Mouse (Mus musculus) limb, embryonic 10.5 days (tissue): ENCODE results near the gene Pkm. TPM values are rescaled to one million over a fixed set of nuclear protein-coding genes. Genes with fewer than 3 reads are reported as not detected.
A peak's percentile ranks its signal among the peaks of the same experiment; 100 is the strongest.

Experiments used
- DNase-seq: peaks from one replicate; pipeline ENCODE4 v3.0.0-alpha.2; 2017; ENCODE audit warnings: low spot score
- H3K27ac ChIP-seq: fragments of 300-500 bp; sonication (generic); 2 replicates; pipeline ENCODE4 v1.5.1; 2016; ENCODE audit warnings: mild to moderate bottlenecking
- H3K27me3 ChIP-seq: fragments of 300-500 bp; sonication (generic); 2 replicates; pipeline ENCODE4 v1.6.1; 2016; ENCODE audit warnings: low read depth, mild to moderate bottlenecking; ENCODE audit not compliant: poor library complexity, severe bottlenecking
- H3K36me3 ChIP-seq: fragments of 300-500 bp; sonication (generic); 2 replicates; pipeline ENCODE4 v1.6.1; 2016; ENCODE audit warnings: mild to moderate bottlenecking, moderate library complexity
- H3K4me1 ChIP-seq: fragments of 300-500 bp; sonication (generic); 2 replicates; pipeline ENCODE4 v1.6.1; 2016
- H3K4me3 ChIP-seq: fragments of 300-500 bp; sonication (generic); 2 replicates; pipeline ENCODE4 v1.5.1; 2016; ENCODE audit warnings: mild to moderate bottlenecking, moderate library complexity
- H3K9me3 ChIP-seq: fragments of 300-500 bp; sonication (generic); replicated peaks from 2 replicates; pipeline ENCODE4 v1.6.1; 2016; ENCODE audit warnings: mild to moderate bottlenecking
- WGBS: fragments of 180-500 bp; shearing (Covaris S2); methylation state at CpG from one replicate; pipeline ENCODE4 v1.1.7; 2016; 5-methylcytosine and 5-hydroxymethylcytosine counted together
- polyA plus RNA-seq: library from polyadenylated mRNA; unstranded; fragments of >200 nt; fragmentation: Nextera tagmentation; extraction: Ambion mirVana; gene quantifications from 2 replicates; pipeline ENCODE4 v1.2.1, GENCODE M21; 2016

Pkm gene
- polyA plus RNA-seq, result 2,645 and 3,210 TPM in 2 replicates

DNA sequence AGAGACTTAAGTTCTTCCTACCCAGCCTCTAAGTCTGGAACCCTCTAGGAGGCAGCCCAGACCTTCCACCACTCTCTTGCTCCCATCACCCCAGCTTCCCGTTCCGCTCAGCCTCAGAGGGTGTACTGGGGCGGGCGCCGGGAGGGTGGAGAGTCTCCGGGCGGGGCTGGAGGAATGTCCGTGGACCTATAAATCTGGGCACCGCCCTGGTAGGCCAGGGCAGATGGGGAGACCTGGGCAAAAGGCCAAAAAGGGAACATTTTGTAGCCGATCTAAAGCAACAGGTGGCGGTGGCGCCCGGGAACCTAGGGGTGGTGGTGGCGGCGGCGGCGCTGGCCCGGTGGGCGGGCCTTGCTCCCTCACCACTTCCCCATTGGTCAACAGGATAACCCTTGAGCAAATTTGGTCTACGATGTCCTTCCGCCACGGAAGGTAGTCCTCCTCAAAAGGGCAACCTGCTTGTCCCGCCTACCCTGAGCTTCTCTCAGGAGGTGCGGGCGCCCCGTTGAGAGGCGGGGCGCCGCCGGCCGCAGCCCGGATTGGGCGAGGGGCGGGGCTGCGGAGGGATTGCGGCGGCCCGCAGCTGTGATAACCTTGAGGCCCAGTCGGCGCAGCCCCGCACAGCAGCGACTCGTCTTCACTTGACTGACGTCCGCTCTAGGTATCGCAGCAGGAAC is at the start of gene Pkm:
TSS of gene Pkm (plus strand) at position 411 of the 677 bp plus-strand sequence.
- H3K4me3 ChIP-seq, result peak within 1 kb of the TSS; percentile 85
- no peaks in the 10 kb centered on the region for H3K27me3 ChIP-seq
- H3K36me3 ChIP-seq, result peaks cover 38% of the 10 kb centered on the region
- peak; percentile 98 for DNase-seq
- peak within 1 kb of the TSS; percentile 98 for H3K27ac ChIP-seq
- peaks cover 41% of the 10 kb centered on the region for H3K4me1 ChIP-seq
- H3K9me3 ChIP-seq, result no peaks in the 10 kb centered on the region
- WGBS, result under 1% methylated on average over 46 of the region's 46 CpGs

GRCm38 (mm10) chr9:59610950-59611349 is 45.2 kb upstream of the Pkm start:
- Histone ChIP-seq H3K9me3 (no peaks in the 10 kb centered on the region), H3K4me1 (no peaks in the 10 kb centered on the region), H3K4me3 (no peak overlapping the region), H3K27me3 (no peaks in the 10 kb centered on the region), H3K27ac (no peak overlapping the region), H3K36me3 (no peaks in the 10 kb centered on the region)
- DNase-seq, result no peak
- WGBS, result 91% methylated on average over 2 of the region's 2 CpGs

- Histone ChIP-seq H3K27me3 (no peaks in the 10 kb centered on the region), H3K27ac (no peak overlapping the region), H3K4me3 (no peak overlapping the region), H3K9me3 (no peaks in the 10 kb centered on the region), H3K4me1 (peaks cover 19% of the 10 kb centered on the region), H3K36me3 (peaks cover 2% of the 10 kb centered on the region; the same call in 1 of the 2 replicates)
- no peak for DNase-seq
- whole genome bisulfite sequencing, result 94% methylated on average over 2 of the region's 2 CpGs
Measured at GRCm38 (mm10) chr9:59615797-59616196, 40.4 kb upstream of the Pkm start.

- peak within 1 kb of the TSS; percentile 93 for H3K4me3 ChIP-seq
- WGBS, result 2% methylated on average over 29 of the region's 36 CpGs
- H3K27me3 ChIP-seq, result no peaks in the 10 kb centered on the region
- no peaks in the 10 kb centered on the region for H3K9me3 ChIP-seq
- peaks cover 19% of the 10 kb centered on the region for H3K4me1 ChIP-seq
- DNase-seq, result peak; percentile 100
- peaks cover 9% of the 10 kb centered on the region for H3K36me3 ChIP-seq
- peak within 1 kb of the TSS; percentile 96 for H3K27ac ChIP-seq
Measured at GRCm38 (mm10) chr9:59616622-59617306, 39.4 kb upstream of the Pkm start, which contains the start of gene Parp6. TSS of gene Parp6 (plus strand) at chr9:59617284.

- H3K27ac ChIP-seq, result peak overlapping the region; percentile 96
- peak overlapping the region; percentile 93 for H3K4me3 ChIP-seq
- under 1% methylated on average over 53 of the region's 58 CpGs for WGBS
- peaks cover 14% of the 10 kb centered on the region for H3K36me3 ChIP-seq
- no peaks in the 10 kb centered on the region for H3K9me3 ChIP-seq
- no peak for DNase-seq
- no peaks in the 10 kb centered on the region for H3K27me3 ChIP-seq
- H3K4me1 ChIP-seq, result peaks cover 19% of the 10 kb centered on the region
Measured at GRCm38 (mm10) chr9:59617307-59617973, 38.7 kb upstream of the Pkm start.

DNA sequence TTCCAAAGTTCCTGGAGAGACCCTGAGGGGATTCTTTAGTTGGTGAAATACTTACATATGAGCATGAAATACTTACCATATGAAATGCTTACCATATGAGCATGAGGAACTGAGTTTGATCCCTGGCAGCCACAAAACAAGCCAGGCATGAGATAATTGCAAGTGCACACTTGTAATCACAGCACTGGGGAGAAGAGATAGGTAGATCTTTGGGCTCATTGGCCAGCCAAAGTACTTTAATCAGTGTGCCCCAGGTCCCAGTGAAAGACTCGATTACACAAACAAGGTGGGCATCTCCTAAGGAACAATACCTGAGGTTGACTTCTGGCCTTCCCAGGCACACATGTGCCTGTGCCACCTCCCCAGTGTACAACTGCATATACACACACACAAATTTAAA is 17.8 kb upstream of the Pkm start:
- DNase-seq, result no peak
- Histone ChIP-seq H3K9me3 (no peaks in the 10 kb centered on the region), H3K4me3 (no peak overlapping the region), H3K27me3 (no peaks in the 10 kb centered on the region), H3K27ac (no peak overlapping the region), H3K36me3 (peaks cover 95% of the 10 kb centered on the region), H3K4me1 (no peaks in the 10 kb centered on the region)
- WGBS, result 94% methylated on average over 1 of the region's 1 CpGs

- 90% methylated on average over 4 of the region's 4 CpGs for WGBS
- no peaks in the 10 kb centered on the region for H3K4me1 ChIP-seq
- H3K27me3 ChIP-seq, result no peaks in the 10 kb centered on the region
- H3K4me3 ChIP-seq, result no peak overlapping the region
- no peaks in the 10 kb centered on the region for H3K9me3 ChIP-seq
- no peak overlapping the region for H3K27ac ChIP-seq
- H3K36me3 ChIP-seq, result peaks cover 85% of the 10 kb centered on the region
- no peak for DNase-seq
Measured at GRCm38 (mm10) chr9:59639936-59640335, 16.2 kb upstream of the Pkm start.

DNA sequence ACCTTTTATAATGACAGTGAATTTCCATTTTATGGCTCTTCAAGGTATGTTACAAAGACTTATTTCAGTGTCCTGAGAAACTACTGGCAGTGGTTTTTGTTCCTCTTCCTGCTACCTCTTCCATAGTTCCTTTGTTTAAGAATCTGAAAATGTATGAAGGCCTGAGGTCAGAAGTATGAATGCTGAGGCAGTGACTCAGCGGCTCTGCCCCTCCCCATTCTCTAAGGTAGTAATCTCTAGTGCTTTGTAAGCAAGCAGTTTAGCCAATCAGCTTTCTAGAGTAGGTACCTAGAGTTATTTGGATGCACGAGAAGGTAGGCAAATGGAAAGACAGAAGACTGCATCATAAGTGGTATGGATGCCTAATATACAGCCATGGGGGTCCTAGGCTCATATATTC is 14.8 kb upstream of the Pkm start:
- Histone ChIP-seq H3K9me3 (no peaks in the 10 kb centered on the region), H3K36me3 (peaks cover 80% of the 10 kb centered on the region), H3K27ac (no peak overlapping the region), H3K4me3 (no peak overlapping the region), H3K4me1 (no peaks in the 10 kb centered on the region), H3K27me3 (no peaks in the 10 kb centered on the region)
- no peak for DNase-seq
- 90% methylated on average over 2 of the region's 2 CpGs for WGBS

GRCm38 (mm10) chr9:59649911-59650310 is 6.3 kb upstream of the Pkm start:
- 95% methylated on average over 4 of the region's 4 CpGs for WGBS
- no peak for DNase-seq
- H3K4me3 ChIP-seq, result no peak overlapping the region
- H3K36me3 ChIP-seq, result peaks cover 51% of the 10 kb centered on the region
- no peaks in the 10 kb centered on the region for H3K4me1 ChIP-seq
- no peak overlapping the region for H3K27ac ChIP-seq
- H3K9me3 ChIP-seq, result no peaks in the 10 kb centered on the region
- no peaks in the 10 kb centered on the region for H3K27me3 ChIP-seq

GRCm38 (mm10) chr9:59653371-59653770 is 2.8 kb upstream of the Pkm start:
- no peaks in the 10 kb centered on the region for H3K27me3 ChIP-seq
- H3K36me3 ChIP-seq, result peaks cover 40% of the 10 kb centered on the region
- no peak overlapping the region for H3K4me3 ChIP-seq
- no peak for DNase-seq
- WGBS, result 31% methylated on average over 3 of the region's 3 CpGs
- no peak overlapping the region for H3K27ac ChIP-seq
- peaks cover 15% of the 10 kb centered on the region for H3K4me1 ChIP-seq
- no peaks in the 10 kb centered on the region for H3K9me3 ChIP-seq

DNA sequence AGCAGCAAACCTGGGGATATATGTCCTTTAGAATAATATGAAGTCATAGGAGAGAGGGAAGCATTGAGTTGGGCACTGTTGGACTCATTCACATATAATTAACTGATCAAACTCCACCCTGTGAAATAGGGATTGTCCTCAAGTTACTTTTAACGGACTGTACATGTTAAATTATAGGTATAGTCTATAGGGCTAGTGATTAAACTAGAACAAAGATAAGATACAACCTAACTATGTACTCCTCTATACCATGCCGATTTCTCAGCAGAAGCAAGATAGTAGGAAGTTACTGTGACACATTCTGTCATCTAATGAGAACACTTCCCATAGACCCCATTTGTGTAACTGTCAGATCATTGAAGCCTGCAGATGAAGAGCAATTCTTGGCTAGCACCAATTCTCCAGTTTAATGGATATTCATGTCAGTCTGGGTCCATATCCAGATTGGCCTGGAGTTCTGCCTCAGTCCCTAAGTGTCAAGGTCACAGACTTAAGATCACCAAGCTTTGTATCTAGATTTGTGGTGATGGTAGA is 1.7 kb upstream of the Pkm start:
- no peak overlapping the region for H3K4me3 ChIP-seq
- H3K36me3 ChIP-seq, result peaks cover 38% of the 10 kb centered on the region
- peaks cover 25% of the 10 kb centered on the region for H3K4me1 ChIP-seq
- H3K27ac ChIP-seq, result no peak overlapping the region
- H3K9me3 ChIP-seq, result no peaks in the 10 kb centered on the region
- DNase-seq, result no peak
- no peaks in the 10 kb centered on the region for H3K27me3 ChIP-seq
- WGBS, result 93% methylated on average over 2 of the region's 2 CpGs

- DNase-seq, result peak; percentile 95
- Histone ChIP-seq H3K9me3 (no peaks in the 10 kb centered on the region), H3K27ac (peak overlapping the region; percentile 98), H3K27me3 (no peaks in the 10 kb centered on the region), H3K4me1 (peaks cover 49% of the 10 kb centered on the region), H3K4me3 (peak overlapping the region; percentile 85), H3K36me3 (peaks cover 40% of the 10 kb centered on the region)
- under 1% methylated on average over 65 of the region's 65 CpGs for WGBS
Measured at GRCm38 (mm10) chr9:59656635-59657617, 758 bp downstream of the Pkm start.
